Mouse (Mus musculus) right cerebral cortex, postnatal 10 days (tissue): ENCODE measurements around the gene Ms4a4c.
"Not testable (repeated sequence)": the region's sequence is repeated elsewhere in the genome, so short reads cannot be mapped to it uniquely, and the experiment has no call there.

Experiments used
- DNase-seq, 2 experiments: peaks; one replicate each; pipeline ENCODE4 v3.0.0; 2021; ENCODE audit warnings: low spot score in 2 of 2

Ms4a4c gene

GRCm38 (mm10) chr19:11404527-11404926 lies at the start of gene Ms4a4c:
Gene Ms4a4c, plus strand, starts transcription at chr19:11404770.
- DNase-seq, result no peak

- no peak for DNase-seq
Measured at GRCm38 (mm10) chr19:11355730-11356129, 48.8 kb upstream of the Ms4a4c start.

GRCm38 (mm10) chr19:11360106-11360505 lies 44.5 kb upstream of the Ms4a4c start:
- DNase-seq, result no peak

GRCm38 (mm10) chr19:11362002-11362401 lies 42.6 kb upstream of the Ms4a4c start:
- no peak for DNase-seq

GRCm38 (mm10) chr19:11368310-11368709 lies 36.3 kb upstream of the Ms4a4c start:
- DNase-seq, result no peak

- no peak for DNase-seq
Measured at GRCm38 (mm10) chr19:11371181-11371580, 33.4 kb upstream of the Ms4a4c start.

- no peak for DNase-seq
Measured at GRCm38 (mm10) chr19:11375273-11375672, 29.3 kb upstream of the Ms4a4c start, which contains the start of gene Ms4a4a. Gene Ms4a4a, plus strand, starts transcription at chr19:11375523.

- DNase-seq, result no peak
Measured at GRCm38 (mm10) chr19:11376399-11376798, 28.2 kb upstream of the Ms4a4c start.

- DNase-seq, result no peak
Measured at GRCm38 (mm10) chr19:11387109-11387508, 17.5 kb upstream of the Ms4a4c start.

- no peak for DNase-seq
Measured at GRCm38 (mm10) chr19:11387685-11388084, 16.9 kb upstream of the Ms4a4c start.

GRCm38 (mm10) chr19:11388949-11389348 lies 15.6 kb upstream of the Ms4a4c start:
- DNase-seq, result no peak

GRCm38 (mm10) chr19:11395769-11396168 lies 8.8 kb upstream of the Ms4a4c start:
- no peak for DNase-seq

GRCm38 (mm10) chr19:11407428-11407827 lies 2.9 kb downstream of the Ms4a4c start:
- no peak for DNase-seq

- DNase-seq, result no peak
Measured at GRCm38 (mm10) chr19:11408591-11408990, 4.0 kb downstream of the Ms4a4c start.

GRCm38 (mm10) chr19:11411640-11412039 lies 7.1 kb downstream of the Ms4a4c start:
- DNase-seq, result no peak

GRCm38 (mm10) chr19:11414084-11414483 lies 9.5 kb downstream of the Ms4a4c start:
- DNase-seq, result no peak

GRCm38 (mm10) chr19:11415581-11415980 lies 11.0 kb downstream of the Ms4a4c start:
- DNase-seq, result no peak

GRCm38 (mm10) chr19:11418865-11419264 lies 14.3 kb downstream of the Ms4a4c start:
- not testable (repeated sequence) for DNase-seq

- DNase-seq, result not testable (repeated sequence)
Measured at GRCm38 (mm10) chr19:11431209-11431608, 26.6 kb downstream of the Ms4a4c start.

GRCm38 (mm10) chr19:11435058-11435834 lies 30.7 kb downstream of the Ms4a4c start:
- no peak for DNase-seq

- no peak for DNase-seq
Measured at GRCm38 (mm10) chr19:11443338-11443737, 38.8 kb downstream of the Ms4a4c start, which contains the start of gene Ms4a4b. Gene Ms4a4b, plus strand, starts transcription at chr19:11443553.

GRCm38 (mm10) chr19:11443964-11444363 lies 39.4 kb downstream of the Ms4a4c start:
- no peak for DNase-seq

GRCm38 (mm10) chr19:11447238-11447637 lies 42.7 kb downstream of the Ms4a4c start:
- DNase-seq, result no peak

GRCm38 (mm10) chr19:11459041-11459440 lies 54.5 kb downstream of the Ms4a4c start:
- not testable (repeated sequence) for DNase-seq
